Mouse (Mus musculus): ENCODE results near the gene Tceal3. TPM values are rescaled to one million over a fixed set of nuclear protein-coding genes. Genes with fewer than 3 reads are reported as not detected.
A peak's percentile ranks its signal among the peaks of the same experiment; 100 is the strongest.
"Not testable (repeated sequence)": the region's sequence is repeated elsewhere in the genome, so short reads cannot be mapped to it uniquely, and the experiment has no call there.

Tceal3 gene
- polyA plus RNA-seq, 1 experiment from 2014 or later, result 10.6 TPM

GRCm38 (mm10) chrX:136680989-136681388, 90.3 kb downstream of the Tceal3 start:
- H3K9ac ChIP-seq (ENCODE audit: low read depth, low read length), result no peak overlapping the region
- H3K27me3 ChIP-seq (ENCODE audit: control insufficient read depth, insufficient read depth, low read length), result no peaks in the 10 kb centered on the region
- H3K4me2 ChIP-seq (replicated peaks; ENCODE audit: low read depth, low read length), result no peak overlapping the region
- 78% methylated on average over 3 of the region's 3 CpGs for WGBS
- H3K36me3 ChIP-seq (ENCODE audit: control insufficient read depth, insufficient read depth, low read length), result no peaks in the 10 kb centered on the region
- no peaks in the 10 kb centered on the region for H3K4me1 ChIP-seq (replicated peaks; ENCODE audit: control insufficient read depth, insufficient read depth, low read length)
- DNase-seq (ENCODE audit: low spot score) (no peak), ATAC-seq (ENCODE audit: low FRiP score) (no peak)
- no peak overlapping the region for H3K4me3 ChIP-seq (ENCODE audit: low read depth, low read length)
- no peaks in the 10 kb centered on the region for H3K9me3 ChIP-seq (ENCODE audit: control insufficient read depth, low read length)
- H3K27ac ChIP-seq (ENCODE audit: low read depth, low read length), result no peak overlapping the region

GRCm38 (mm10) chrX:136691606-136692293, 101.1 kb downstream of the Tceal3 start:
- DNase-seq (ENCODE audit: low spot score); H3K36me3 ChIP-seq (ENCODE audit: control insufficient read depth, insufficient read depth, low read length); H3K27ac ChIP-seq (ENCODE audit: low read depth, low read length); H3K9me3 ChIP-seq (ENCODE audit: control insufficient read depth, low read length); H3K4me3 ChIP-seq (ENCODE audit: low read depth, low read length); H3K4me2 ChIP-seq (replicated peaks; ENCODE audit: low read depth, low read length); H3K4me1 ChIP-seq (replicated peaks; ENCODE audit: control insufficient read depth, insufficient read depth, low read length); H3K9ac ChIP-seq (ENCODE audit: low read depth, low read length); H3K27me3 ChIP-seq (ENCODE audit: control insufficient read depth, insufficient read depth, low read length): not testable (repeated sequence)
- ATAC-seq (ENCODE audit: low FRiP score), result peak; percentile 88
- WGBS, result 41% methylated on average over 3 of the region's 3 CpGs

GRCm38 (mm10) chrX:136692294-136692675, 101.6 kb downstream of the Tceal3 start:
- Histone ChIP-seq H3K4me3 (ENCODE audit: low read depth, low read length) (no peak overlapping the region), H3K9me3 (ENCODE audit: control insufficient read depth, low read length) (no peaks in the 10 kb centered on the region), H3K9ac (ENCODE audit: low read depth, low read length) (no peak overlapping the region), H3K4me1 (replicated peaks; ENCODE audit: control insufficient read depth, insufficient read depth, low read length) (no peaks in the 10 kb centered on the region), H3K27ac (ENCODE audit: low read depth, low read length) (no peak overlapping the region), H3K27me3 (ENCODE audit: control insufficient read depth, insufficient read depth, low read length) (no peaks in the 10 kb centered on the region), H3K36me3 (ENCODE audit: control insufficient read depth, insufficient read depth, low read length) (no peaks in the 10 kb centered on the region), H3K4me2 (replicated peaks; ENCODE audit: low read depth, low read length) (no peak overlapping the region)
- ATAC-seq (ENCODE audit: low FRiP score) (no peak), DNase-seq (ENCODE audit: low spot score) (no peak)
- 73% methylated on average over 4 of the region's 4 CpGs for WGBS

- Histone ChIP-seq H3K4me1 (replicated peaks; ENCODE audit: control insufficient read depth, insufficient read depth, low read length) (no peaks in the 10 kb centered on the region), H3K9me3 (ENCODE audit: control insufficient read depth, low read length) (no peaks in the 10 kb centered on the region), H3K4me2 (replicated peaks; ENCODE audit: low read depth, low read length) (no peak overlapping the region), H3K27ac (ENCODE audit: low read depth, low read length) (no peak overlapping the region), H3K36me3 (ENCODE audit: control insufficient read depth, insufficient read depth, low read length) (no peaks in the 10 kb centered on the region), H3K9ac (ENCODE audit: low read depth, low read length) (no peak overlapping the region), H3K27me3 (ENCODE audit: control insufficient read depth, insufficient read depth, low read length) (no peaks in the 10 kb centered on the region), H3K4me3 (ENCODE audit: low read depth, low read length) (no peak overlapping the region)
- 79% methylated on average over 5 of the region's 5 CpGs for WGBS
- ATAC-seq (ENCODE audit: low FRiP score) (no peak), DNase-seq (ENCODE audit: low spot score) (no peak)
Measured at GRCm38 (mm10) chrX:136693196-136693595, 102.6 kb downstream of the Tceal3 start.

- Histone ChIP-seq H3K27me3 (ENCODE audit: control insufficient read depth, insufficient read depth, low read length) (no peaks in the 10 kb centered on the region), H3K36me3 (ENCODE audit: control insufficient read depth, insufficient read depth, low read length) (no peaks in the 10 kb centered on the region), H3K27ac (ENCODE audit: low read depth, low read length) (peak within 1 kb of the TSS; percentile 84), H3K4me1 (replicated peaks; ENCODE audit: control insufficient read depth, insufficient read depth, low read length) (no peaks in the 10 kb centered on the region), H3K4me3 (ENCODE audit: low read depth, low read length) (peak within 1 kb of the TSS; percentile 51), H3K9me3 (ENCODE audit: control insufficient read depth, low read length) (no peaks in the 10 kb centered on the region), H3K4me2 (replicated peaks; ENCODE audit: low read depth, low read length) (peak within 1 kb of the TSS; percentile 46), H3K9ac (ENCODE audit: low read depth, low read length) (peak within 1 kb of the TSS; percentile 64)
- DNase-seq (ENCODE audit: low spot score), result peak; percentile 72
- WGBS, result 30% methylated on average over 15 of the region's 15 CpGs
- ATAC-seq (ENCODE audit: low FRiP score), result peak; percentile 97
Measured at GRCm38 (mm10) chrX:136707446-136708167, 117.0 kb downstream of the Tceal3 start, which contains the start of gene Tceal1. Tceal1 (plus strand) TSS chrX:136707982.

GRCm38 (mm10) chrX:136708168-136708681, 117.6 kb downstream of the Tceal3 start:
- DNase-seq (ENCODE audit: low spot score) (peak; percentile 70), ATAC-seq (ENCODE audit: low FRiP score) (peak; percentile 93)
- Histone ChIP-seq H3K36me3 (ENCODE audit: control insufficient read depth, insufficient read depth, low read length) (no peaks in the 10 kb centered on the region), H3K9me3 (ENCODE audit: control insufficient read depth, low read length) (no peaks in the 10 kb centered on the region), H3K4me3 (ENCODE audit: low read depth, low read length) (peak overlapping the region; percentile 51), H3K4me2 (replicated peaks; ENCODE audit: low read depth, low read length) (peak overlapping the region; percentile 46), H3K4me1 (replicated peaks; ENCODE audit: control insufficient read depth, insufficient read depth, low read length) (no peaks in the 10 kb centered on the region), H3K27me3 (ENCODE audit: control insufficient read depth, insufficient read depth, low read length) (no peaks in the 10 kb centered on the region), H3K9ac (ENCODE audit: low read depth, low read length) (peak overlapping the region; percentile 64), H3K27ac (ENCODE audit: low read depth, low read length) (peak overlapping the region; percentile 84)
- WGBS, result 27% methylated on average over 18 of the region's 18 CpGs

- peak overlapping the region; percentile 84 for H3K27ac ChIP-seq (ENCODE audit: low read depth, low read length)
Measured at GRCm38 (mm10) chrX:136708782-136709181, 118.1 kb downstream of the Tceal3 start.

GRCm38 (mm10) chrX:136714742-136715474, 124.3 kb downstream of the Tceal3 start:
- not testable (repeated sequence) for H3K9ac ChIP-seq (ENCODE audit: low read depth, low read length); H3K4me2 ChIP-seq (replicated peaks; ENCODE audit: low read depth, low read length); H3K4me1 ChIP-seq (replicated peaks; ENCODE audit: control insufficient read depth, insufficient read depth, low read length); H3K36me3 ChIP-seq (ENCODE audit: control insufficient read depth, insufficient read depth, low read length); DNase-seq (ENCODE audit: low spot score); H3K9me3 ChIP-seq (ENCODE audit: control insufficient read depth, low read length); H3K27ac ChIP-seq (ENCODE audit: low read depth, low read length); H3K27me3 ChIP-seq (ENCODE audit: control insufficient read depth, insufficient read depth, low read length); H3K4me3 ChIP-seq (ENCODE audit: low read depth, low read length)
- WGBS, result 38% methylated on average over 3 of the region's 3 CpGs
- peak; percentile 90 for ATAC-seq (ENCODE audit: low FRiP score)

More at GRCm38 (mm10) chrX:136708782-136709181, 118.1 kb downstream of the Tceal3 start:
- DNase-seq (ENCODE audit: low spot score) (no peak), ATAC-seq (ENCODE audit: low FRiP score) (peak; percentile 44)
- Histone ChIP-seq H3K27me3 (ENCODE audit: control insufficient read depth, insufficient read depth, low read length) (no peaks in the 10 kb centered on the region), H3K9ac (ENCODE audit: low read depth, low read length) (peak overlapping the region; percentile 64), H3K4me3 (ENCODE audit: low read depth, low read length) (peak overlapping the region; percentile 51), H3K4me1 (replicated peaks; ENCODE audit: control insufficient read depth, insufficient read depth, low read length) (no peaks in the 10 kb centered on the region), H3K9me3 (ENCODE audit: control insufficient read depth, low read length) (no peaks in the 10 kb centered on the region), H3K4me2 (replicated peaks; ENCODE audit: low read depth, low read length) (peak overlapping the region; percentile 46), H3K36me3 (ENCODE audit: control insufficient read depth, insufficient read depth, low read length) (no peaks in the 10 kb centered on the region)
- WGBS, result 30% methylated on average over 14 of the region's 14 CpGs

All from hindbrain, embryonic 11.5 days (tissue).